Mouse (Mus musculus): ENCODE measurements around the gene Dock4. TPM values are rescaled to one million over a fixed set of nuclear protein-coding genes. Genes with fewer than 3 reads are reported as not detected.
"Not testable (repeated sequence)": the region's sequence is repeated elsewhere in the genome, so short reads cannot be mapped to it uniquely, and the experiment has no call there.

Gene Dock4
- total RNA-seq, 2 experiments from 2014 or later: 8.2 to 10.1 TPM

- DNase-seq (ENCODE audit: low spot score): not testable (repeated sequence)
Observed at GRCm38 (mm10) chr12:40858763-40859162, 413.0 kb downstream of the Dock4 start.

- no peak for DNase-seq (ENCODE audit: low spot score)
Observed at GRCm38 (mm10) chr12:40870387-40870786, 424.6 kb downstream of the Dock4 start.

- DNase-seq (ENCODE audit: low spot score): no peak
Observed at GRCm38 (mm10) chr12:40872716-40873115, 427.0 kb downstream of the Dock4 start.

GRCm38 (mm10) chr12:40873267-40873666 is 427.5 kb downstream of the Dock4 start:
- not testable (repeated sequence) for DNase-seq (ENCODE audit: low spot score)

- no peak for DNase-seq (ENCODE audit: low spot score)
Observed at GRCm38 (mm10) chr12:40884976-40885375, 439.2 kb downstream of the Dock4 start.

- DNase-seq (ENCODE audit: low spot score): no peak
Observed at GRCm38 (mm10) chr12:40885377-40885776, 439.6 kb downstream of the Dock4 start.

- no peak for DNase-seq (ENCODE audit: low spot score)
Observed at GRCm38 (mm10) chr12:40887496-40887895, 441.7 kb downstream of the Dock4 start.

GRCm38 (mm10) chr12:40888261-40888791 is 442.6 kb downstream of the Dock4 start:
- DNase-seq (ENCODE audit: low spot score): no peak

GRCm38 (mm10) chr12:40888829-40889228 is 443.1 kb downstream of the Dock4 start:
- no peak for DNase-seq (ENCODE audit: low spot score)

- DNase-seq (ENCODE audit: low spot score): no peak
Observed at GRCm38 (mm10) chr12:40889534-40889933, 443.8 kb downstream of the Dock4 start.

- no peak for DNase-seq (ENCODE audit: low spot score)
Observed at GRCm38 (mm10) chr12:40891168-40891567, 445.4 kb downstream of the Dock4 start.

- DNase-seq (ENCODE audit: low spot score): no peak
Observed at GRCm38 (mm10) chr12:40893741-40894140, 448.0 kb downstream of the Dock4 start.

- DNase-seq (ENCODE audit: low spot score): no peak
Observed at GRCm38 (mm10) chr12:40894695-40895094, 448.9 kb downstream of the Dock4 start.

Other genes with a start within 250 kb of the Dock4 start
- gene Lsmem1, start 246.5 kb upstream of the Dock4 start, total RNA-seq (2021): 10 to 100 TPM; 60.6 to 68.5 TPM
- gene Ifrd1, start 197.4 kb upstream of the Dock4 start, total RNA-seq (2021): 100 to 1,000 TPM in 1 of 2 experiments, 10 to 100 TPM in 1; 79.2 to 225 TPM
- 1 to 10 TPM; 8.0 to 9.1 TPM for gene Zfp277, start 50 bp upstream of the Dock4 start, total RNA-seq (2021)

Measured in gastrocnemius, adult 18-20 months (tissue).